Mouse (Mus musculus): ENCODE results near the gene Hc. TPM values are rescaled to one million over a fixed set of nuclear protein-coding genes. Genes with fewer than 3 reads are reported as not detected.

Gene Hc
- total and polyA plus RNA-seq, 3 experiments = 0.22 TPM; not detected in 2

GRCm38 (mm10) chr2:35104843-35105242 is 43.6 kb upstream of the Hc start:
- Histone ChIP-seq H3K36me3 (replicated peaks) (no peaks in the 10 kb centered on the region), H3K9me3 (replicated peaks) (no peaks in the 10 kb centered on the region), H3K4me3 (ENCODE audit: low read depth, low read length) (no peak overlapping the region), H3K27me3 (ENCODE audit: insufficient read depth, low read length) (0 out of 2 replicates have a peak, but pooled peaks cover 4% of the 10 kb centered on the region), H3K4me1 (ENCODE audit: insufficient read depth, low read depth, low read length) (peaks cover 26% of the 10 kb centered on the region)
- DNase-seq (ENCODE audit: low spot score) = no peak
- ATAC-seq (ENCODE audit: extremely low read depth, insufficient number of reproducible peaks, low FRiP score, poor library complexity, severe bottlenecking) = no peak
- TF ChIP-seq GATA2 (IDR thresholded peaks at IDR 0.05; ENCODE audit: borderline replicate concordance, low read depth, low read length) (no peak), POLR2AphosphoS5 (IDR thresholded peaks at IDR 0.05; ENCODE audit: insufficient replicate concordance, low read depth, low read length) (no peak), CTCF (IDR thresholded peaks at IDR 0.05; ENCODE audit: low read depth, low read length) (no peak), GATA1 (IDR thresholded peaks at IDR 0.05; ENCODE audit: borderline replicate concordance, low read length) (no peak), TAL1 (conservative IDR thresholded peaks at IDR 0.05; ENCODE audit: low read depth, low read length) (no peak)

GRCm38 (mm10) chr2:35103558-35103957 is 42.3 kb upstream of the Hc start:
- peaks cover 17% of the 10 kb centered on the region for H3K4me1 ChIP-seq (ENCODE audit: insufficient read depth, low read depth, low read length)
- H3K36me3 ChIP-seq (replicated peaks) = no peaks in the 10 kb centered on the region
- no peaks in the 10 kb centered on the region for H3K9me3 ChIP-seq (replicated peaks)
- 0 out of 2 replicates have a peak, but pooled peaks cover 4% of the 10 kb centered on the region for H3K27me3 ChIP-seq (ENCODE audit: insufficient read depth, low read length)
- ATAC-seq (ENCODE audit: extremely low read depth, insufficient number of reproducible peaks, low FRiP score, poor library complexity, severe bottlenecking) (no peak), DNase-seq (ENCODE audit: low spot score) (no peak)
- TF ChIP-seq GATA1 (IDR thresholded peaks at IDR 0.05; ENCODE audit: borderline replicate concordance, low read length) (no peak), TAL1 (conservative IDR thresholded peaks at IDR 0.05; ENCODE audit: low read depth, low read length) (no peak), POLR2AphosphoS5 (IDR thresholded peaks at IDR 0.05; ENCODE audit: insufficient replicate concordance, low read depth, low read length) (no peak), CTCF (IDR thresholded peaks at IDR 0.05; ENCODE audit: low read depth, low read length) (no peak), GATA2 (IDR thresholded peaks at IDR 0.05; ENCODE audit: borderline replicate concordance, low read depth, low read length) (no peak)
- no peak overlapping the region for H3K4me3 ChIP-seq (ENCODE audit: low read depth, low read length)

- DNase-seq (ENCODE audit: low spot score) = no peak
- H3K36me3 ChIP-seq (replicated peaks) = no peaks in the 10 kb centered on the region
- no peak for ATAC-seq (ENCODE audit: extremely low read depth, insufficient number of reproducible peaks, low FRiP score, poor library complexity, severe bottlenecking)
- no peak for TF ChIP-seq CTCF (IDR thresholded peaks at IDR 0.05; ENCODE audit: low read depth, low read length)
- no peak for TF ChIP-seq GATA1 (IDR thresholded peaks at IDR 0.05; ENCODE audit: borderline replicate concordance, low read length)
- TF ChIP-seq GATA2 (IDR thresholded peaks at IDR 0.05; ENCODE audit: borderline replicate concordance, low read depth, low read length) = no peak
- TF ChIP-seq POLR2AphosphoS5 (IDR thresholded peaks at IDR 0.05; ENCODE audit: insufficient replicate concordance, low read depth, low read length) = no peak
- no peak for TF ChIP-seq TAL1 (conservative IDR thresholded peaks at IDR 0.05; ENCODE audit: low read depth, low read length)
- H3K9me3 ChIP-seq (replicated peaks) = no peaks in the 10 kb centered on the region
- H3K4me1 ChIP-seq (ENCODE audit: insufficient read depth, low read depth, low read length) = peaks cover 13% of the 10 kb centered on the region
- H3K27me3 ChIP-seq (ENCODE audit: insufficient read depth, low read length) = 0 out of 2 replicates have a peak, but pooled peaks cover 4% of the 10 kb centered on the region
- no peak overlapping the region for H3K4me3 ChIP-seq (ENCODE audit: low read depth, low read length)
Measured at GRCm38 (mm10) chr2:35102777-35103176, 41.5 kb upstream of the Hc start.

- ATAC-seq (ENCODE audit: extremely low read depth, insufficient number of reproducible peaks, low FRiP score, poor library complexity, severe bottlenecking) (no peak), DNase-seq (ENCODE audit: low spot score) (no peak)
- no peak for TF ChIP-seq TAL1 (conservative IDR thresholded peaks at IDR 0.05; ENCODE audit: low read depth, low read length)
- TF ChIP-seq POLR2AphosphoS5 (IDR thresholded peaks at IDR 0.05; ENCODE audit: insufficient replicate concordance, low read depth, low read length) = no peak
- TF ChIP-seq GATA1 (IDR thresholded peaks at IDR 0.05; ENCODE audit: borderline replicate concordance, low read length) = no peak
- no peak for TF ChIP-seq CTCF (IDR thresholded peaks at IDR 0.05; ENCODE audit: low read depth, low read length)
- TF ChIP-seq GATA2 (IDR thresholded peaks at IDR 0.05; ENCODE audit: borderline replicate concordance, low read depth, low read length) = no peak
- Histone ChIP-seq H3K4me1 (ENCODE audit: insufficient read depth, low read depth, low read length) (peaks cover 9% of the 10 kb centered on the region), H3K27me3 (ENCODE audit: insufficient read depth, low read length) (0 out of 2 replicates have a peak, but pooled peaks cover 4% of the 10 kb centered on the region), H3K4me3 (ENCODE audit: low read depth, low read length) (no peak within 1 kb of the TSS), H3K9me3 (replicated peaks) (no peaks in the 10 kb centered on the region), H3K36me3 (replicated peaks) (no peaks in the 10 kb centered on the region)
Measured at GRCm38 (mm10) chr2:35101443-35101842, 40.2 kb upstream of the Hc start, which contains the start of gene AI182371. TSS of gene AI182371 (minus strand) at chr2:35101543.

- 0 out of 2 replicates have a peak, but pooled peaks cover 4% of the 10 kb centered on the region for H3K27me3 ChIP-seq (ENCODE audit: insufficient read depth, low read length)
- DNase-seq (ENCODE audit: low spot score) (no peak), ATAC-seq (ENCODE audit: extremely low read depth, insufficient number of reproducible peaks, low FRiP score, poor library complexity, severe bottlenecking) (no peak)
- H3K36me3 ChIP-seq (replicated peaks) = no peaks in the 10 kb centered on the region
- no peaks in the 10 kb centered on the region for H3K9me3 ChIP-seq (replicated peaks)
- H3K4me1 ChIP-seq (ENCODE audit: insufficient read depth, low read depth, low read length) = peaks cover 9% of the 10 kb centered on the region
- TF ChIP-seq CTCF (IDR thresholded peaks at IDR 0.05; ENCODE audit: low read depth, low read length) = no peak
- no peak for TF ChIP-seq POLR2AphosphoS5 (IDR thresholded peaks at IDR 0.05; ENCODE audit: insufficient replicate concordance, low read depth, low read length)
- no peak for TF ChIP-seq GATA2 (IDR thresholded peaks at IDR 0.05; ENCODE audit: borderline replicate concordance, low read depth, low read length)
- TF ChIP-seq GATA1 (IDR thresholded peaks at IDR 0.05; ENCODE audit: borderline replicate concordance, low read length) = no peak
- TF ChIP-seq TAL1 (conservative IDR thresholded peaks at IDR 0.05; ENCODE audit: low read depth, low read length) = no peak
- no peak overlapping the region for H3K4me3 ChIP-seq (ENCODE audit: low read depth, low read length)
Measured at GRCm38 (mm10) chr2:35100529-35100928, 39.3 kb upstream of the Hc start.

- H3K9me3 ChIP-seq (replicated peaks) = no peaks in the 10 kb centered on the region
- DNase-seq (ENCODE audit: low spot score) (no peak), ATAC-seq (ENCODE audit: extremely low read depth, insufficient number of reproducible peaks, low FRiP score, poor library complexity, severe bottlenecking) (no peak)
- H3K27me3 ChIP-seq (ENCODE audit: insufficient read depth, low read length) = peaks cover 6% of the 10 kb centered on the region
- no peak overlapping the region for H3K4me3 ChIP-seq (ENCODE audit: low read depth, low read length)
- no peaks in the 10 kb centered on the region for H3K36me3 ChIP-seq (replicated peaks)
- no peaks in the 10 kb centered on the region for H3K4me1 ChIP-seq (ENCODE audit: insufficient read depth, low read depth, low read length)
- TF ChIP-seq CTCF (IDR thresholded peaks at IDR 0.05; ENCODE audit: low read depth, low read length) (no peak), GATA2 (IDR thresholded peaks at IDR 0.05; ENCODE audit: borderline replicate concordance, low read depth, low read length) (no peak), GATA1 (IDR thresholded peaks at IDR 0.05; ENCODE audit: borderline replicate concordance, low read length) (no peak), POLR2AphosphoS5 (IDR thresholded peaks at IDR 0.05; ENCODE audit: insufficient replicate concordance, low read depth, low read length) (no peak), TAL1 (conservative IDR thresholded peaks at IDR 0.05; ENCODE audit: low read depth, low read length) (no peak)
Measured at GRCm38 (mm10) chr2:35087418-35087817, 26.2 kb upstream of the Hc start.

All from G1E (cell line).